Mouse (Mus musculus) C2C12 (cell line): ENCODE data around the gene Atmin.

Experiments
- CEBPB ChIP-seq: IDR thresholded peaks from one replicate; pipeline ENCODE4 v1.6.1; 2011; ENCODE audit warnings: low read depth, mild to moderate bottlenecking, control low read depth, moderate library complexity
- CTCF ChIP-seq: IDR thresholded peaks from one replicate; pipeline ENCODE4 v1.5.1; 2011; ENCODE audit not compliant: control insufficient read depth, insufficient read depth, insufficient read length
- MAX ChIP-seq: IDR thresholded peaks from one replicate; pipeline ENCODE4 v1.6.1; 2011; ENCODE audit warnings: mild to moderate bottlenecking, control low read depth
- MYOD1 ChIP-seq: IDR thresholded peaks from one replicate; pipeline ENCODE4 v1.6.1; 2011; ENCODE audit warnings: low read depth; ENCODE audit not compliant: control insufficient read depth, insufficient read length
- USF1 ChIP-seq: IDR thresholded peaks from one replicate; pipeline ENCODE4 v1.6.1; 2011; ENCODE audit warnings: low read depth, mild to moderate bottlenecking, control low read depth, moderate library complexity

DNA sequence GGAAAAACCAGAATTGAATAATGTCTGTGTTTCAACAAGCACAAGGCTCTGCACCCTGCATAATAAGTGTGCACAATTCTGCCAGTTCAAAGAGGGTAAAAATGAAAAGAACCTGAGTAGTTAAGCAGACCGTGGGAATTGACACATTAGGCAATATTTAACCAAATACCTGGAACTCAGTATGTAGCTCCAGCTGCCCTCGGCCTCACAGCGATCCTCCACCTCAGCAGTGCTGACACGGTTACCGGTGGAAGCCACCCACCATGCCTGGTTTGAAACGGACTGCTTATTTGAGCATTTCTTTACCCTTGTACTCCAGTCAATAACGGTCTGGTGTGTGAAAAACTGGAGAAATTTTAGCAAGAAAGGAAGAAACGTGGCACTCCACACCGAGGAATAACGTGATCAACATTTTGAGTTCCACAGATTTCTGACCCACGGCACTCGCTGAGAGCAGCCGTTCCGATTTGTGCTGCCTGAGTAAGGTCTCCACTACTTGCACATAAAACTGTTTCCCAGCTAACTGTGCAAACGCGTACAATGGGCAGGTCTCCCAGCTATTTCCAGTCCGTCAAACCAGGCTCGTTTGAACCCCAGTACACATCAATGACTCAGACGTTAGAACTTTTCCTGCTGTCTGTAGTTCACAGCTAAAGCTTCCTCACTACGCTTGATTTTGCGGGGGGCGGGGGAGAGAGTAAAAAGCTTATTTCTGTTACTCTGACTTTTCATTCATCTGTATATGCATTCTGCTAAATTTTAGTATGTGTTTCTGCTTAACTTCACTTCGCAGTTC lies 49.2 kb downstream of the Atmin start:
- TF ChIP-seq CTCF (no peak), MAX (no peak), USF1 (no peak), CEBPB (no peak), MYOD1 (no peak)
